Mouse (Mus musculus) bone marrow, adult 2 months (tissue): ENCODE measurements around the gene Itih2. TPM values are rescaled to one million over a fixed set of nuclear protein-coding genes. Genes with fewer than 3 reads are reported as not detected.

Source experiments
- H3K27ac ChIP-seq: fragments of 200-500 bp; 2 replicates; pipeline ENCODE4 v1.5.1; 2012; ENCODE audit warnings: low read depth, mild to moderate bottlenecking, control low read depth, inconsistent platforms, low read length; ENCODE audit not compliant: control insufficient read depth, poor library complexity, insufficient read depth
- H3K4me1 ChIP-seq: fragments of 200-500 bp; 2 replicates; pipeline ENCODE4 v1.6.1; 2011; ENCODE audit warnings: low read length; ENCODE audit not compliant: control insufficient read depth, insufficient read depth
- H3K4me3 ChIP-seq: fragments of 200-500 bp; replicated peaks from 2 replicates; pipeline ENCODE3; 2011; ENCODE audit warnings: mild to moderate bottlenecking, low read depth, low read length, control low read depth; ENCODE audit not compliant: control insufficient read depth
- CTCF ChIP-seq: fragments of 200-500 bp; IDR thresholded peaks from 2 replicates; pipeline ENCODE4 v1.5.1; 2011; ENCODE audit warnings: low read length, control low read depth; ENCODE audit not compliant: control insufficient read depth, insufficient read depth
- POLR2A ChIP-seq: fragments of 200-500 bp; IDR thresholded peaks from 2 replicates; pipeline ENCODE4 v1.6.1; 2011; ENCODE audit warnings: low read depth, mild to moderate bottlenecking, control low read depth, low read length, borderline replicate concordance; ENCODE audit not compliant: control insufficient read depth
- WGBS: fragments of 180-500 bp; shearing (Covaris S2); methylation state at CpG from one replicate; pipeline ENCODE4 v1.1.7; 2018; 5-methylcytosine and 5-hydroxymethylcytosine counted together
- polyA plus RNA-seq: library from polyadenylated mRNA; stranded (reverse); fragments of >200 nt; gene quantifications from 2 replicates; pipeline ENCODE4 v1.2.4, GENCODE M21; 2011; ENCODE audit warnings: low replicate concordance; ENCODE audit not compliant: missing spikeins, insufficient read depth, insufficient read length

Gene Itih2
- polyA plus RNA-seq, 1 experiment: 1.1 TPM

GRCm38 (mm10) chr2:10130341-10130990, 730 bp downstream of the Itih2 start:
- Histone ChIP-seq H3K4me1 (no peaks in the 10 kb centered on the region), H3K4me3 (no peak overlapping the region), H3K27ac (no peak overlapping the region)
- no peak for TF ChIP-seq POLR2A
- TF ChIP-seq CTCF: no peak
- 69% methylated on average over 8 of the region's 8 CpGs for WGBS

GRCm38 (mm10) chr2:10128571-10128970, 2.6 kb downstream of the Itih2 start:
- no peak for TF ChIP-seq POLR2A
- TF ChIP-seq CTCF: no peak
- Histone ChIP-seq H3K4me1 (no peaks in the 10 kb centered on the region), H3K4me3 (no peak overlapping the region), H3K27ac (no peak overlapping the region)
- 82% methylated on average over 4 of the region's 4 CpGs for WGBS

- no peaks in the 10 kb centered on the region for H3K4me1 ChIP-seq
- no peak overlapping the region for H3K27ac ChIP-seq
- no peak overlapping the region for H3K4me3 ChIP-seq
- 73% methylated on average over 5 of the region's 5 CpGs for WGBS
- TF ChIP-seq CTCF (no peak), POLR2A (no peak)
Measured at GRCm38 (mm10) chr2:10127471-10127870, 3.7 kb downstream of the Itih2 start.

GRCm38 (mm10) chr2:10126122-10126521, 5.1 kb downstream of the Itih2 start:
- TF ChIP-seq CTCF (no peak), POLR2A (no peak)
- Histone ChIP-seq H3K27ac (no peak overlapping the region), H3K4me3 (no peak overlapping the region), H3K4me1 (no peaks in the 10 kb centered on the region)
- 80% methylated on average over 4 of the region's 4 CpGs for WGBS

- Histone ChIP-seq H3K4me1 (no peaks in the 10 kb centered on the region), H3K27ac (no peak overlapping the region), H3K4me3 (no peak overlapping the region)
- 51% methylated on average over 3 of the region's 3 CpGs for whole genome bisulfite sequencing
- TF ChIP-seq CTCF (no peak), POLR2A (no peak)
Measured at GRCm38 (mm10) chr2:10121826-10122225, 9.4 kb downstream of the Itih2 start.

GRCm38 (mm10) chr2:10119276-10119675, 11.9 kb downstream of the Itih2 start:
- 85% methylated on average over 8 of the region's 8 CpGs for WGBS
- no peak for TF ChIP-seq POLR2A
- TF ChIP-seq CTCF: no peak
- Histone ChIP-seq H3K4me1 (no peaks in the 10 kb centered on the region), H3K4me3 (no peak overlapping the region), H3K27ac (no peak overlapping the region)

GRCm38 (mm10) chr2:10118751-10119150, 12.4 kb downstream of the Itih2 start:
- TF ChIP-seq CTCF: no peak
- TF ChIP-seq POLR2A: no peak
- no peaks in the 10 kb centered on the region for H3K4me1 ChIP-seq
- WGBS: 58% methylated on average over 1 of the region's 1 CpGs
- no peak overlapping the region for H3K27ac ChIP-seq
- H3K4me3 ChIP-seq: no peak overlapping the region

- Histone ChIP-seq H3K4me3 (no peak overlapping the region), H3K4me1 (no peaks in the 10 kb centered on the region), H3K27ac (no peak overlapping the region)
- WGBS: 84% methylated on average over 6 of the region's 6 CpGs
- TF ChIP-seq CTCF (no peak), POLR2A (no peak)
Measured at GRCm38 (mm10) chr2:10108535-10109189, 22.5 kb downstream of the Itih2 start.
